Mouse (Mus musculus): ENCODE data around the gene Mpped2. TPM values are rescaled to one million over a fixed set of nuclear protein-coding genes. Genes with fewer than 3 reads are reported as not detected.

Gene Mpped2
- polyA plus RNA-seq, 1 experiment, result 1.1 TPM

DNA sequence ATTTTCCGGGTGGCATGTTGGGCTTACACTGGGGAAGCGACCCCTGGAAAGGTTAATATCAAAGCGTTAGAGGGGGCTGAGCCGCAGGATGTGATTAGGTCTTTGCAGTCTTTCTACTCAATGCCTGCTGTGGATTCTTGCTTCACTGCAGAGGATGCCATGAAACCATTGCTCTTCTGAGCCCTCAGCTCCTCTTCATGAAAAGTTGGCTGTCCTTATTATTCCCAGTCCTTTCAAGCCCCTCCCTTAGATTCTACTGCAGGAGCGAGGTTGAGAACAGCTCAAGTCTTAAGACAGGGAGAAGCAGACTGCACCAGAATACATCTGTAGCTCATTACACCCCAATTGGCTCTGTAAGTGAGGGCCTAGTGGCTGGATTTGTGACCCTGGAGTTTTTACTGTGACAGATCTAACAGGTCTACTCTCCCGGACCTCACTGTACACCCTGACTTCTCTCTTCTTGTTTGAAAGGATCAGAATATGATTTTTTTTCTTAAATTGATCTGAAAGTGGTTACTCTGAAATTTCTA, 218.9 kb downstream of the Mpped2 start:
- Histone ChIP-seq H3K4me3 (ENCODE audit: control insufficient read depth, insufficient read depth, low read length) (no peak overlapping the region), H3K27me3 (ENCODE audit: control insufficient read depth, insufficient read depth, low read length) (no peaks in the 10 kb centered on the region), H3K4me1 (replicated peaks; ENCODE audit: control insufficient read depth, insufficient read depth, low read length) (no peaks in the 10 kb centered on the region), H3K27ac (ENCODE audit: control insufficient read depth, insufficient read depth, low read length) (no peak overlapping the region), H3K36me3 (ENCODE audit: control insufficient read depth, insufficient read depth, low read length) (no peaks in the 10 kb centered on the region)
- 93% methylated on average over 6 of the region's 6 CpGs for WGBS
- no peak for DNase-seq
- TF ChIP-seq POLR2A (IDR thresholded peaks at IDR 0.05; ENCODE audit: control insufficient read depth, extremely low read depth, insufficient read depth, low read length, poor library complexity), result no peak
- TF ChIP-seq CTCF (IDR thresholded peaks at IDR 0.05; ENCODE audit: borderline replicate concordance, control insufficient read depth, extremely low read depth, insufficient read depth, low read length, poor library complexity), result no peak

Measured in thymus, adult 2 months (tissue).